Mouse (Mus musculus): ENCODE data around the gene Tmed10.

Tmed10 gene

DNA sequence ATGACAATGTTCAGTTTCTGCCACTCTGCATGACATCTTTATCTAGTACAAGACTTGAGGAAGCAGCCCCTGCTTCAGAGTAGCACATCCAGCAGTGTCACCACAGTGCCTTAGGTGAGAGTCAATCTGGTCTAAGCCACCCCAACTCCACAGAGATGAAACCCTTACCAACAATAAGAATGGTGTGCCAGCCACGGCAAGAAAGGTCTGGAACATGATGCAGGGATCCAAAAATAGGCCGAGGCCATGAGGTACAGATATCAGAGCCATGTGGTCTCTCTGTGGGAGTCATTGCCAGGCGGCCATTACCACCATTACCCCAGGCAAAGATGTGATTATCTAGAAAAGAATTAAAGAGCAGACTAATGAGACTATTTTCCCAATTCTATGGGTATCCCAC is 66.0 kb downstream of the Tmed10 start:
- DNase-seq (ENCODE audit: low read depth), result no peak

DNA sequence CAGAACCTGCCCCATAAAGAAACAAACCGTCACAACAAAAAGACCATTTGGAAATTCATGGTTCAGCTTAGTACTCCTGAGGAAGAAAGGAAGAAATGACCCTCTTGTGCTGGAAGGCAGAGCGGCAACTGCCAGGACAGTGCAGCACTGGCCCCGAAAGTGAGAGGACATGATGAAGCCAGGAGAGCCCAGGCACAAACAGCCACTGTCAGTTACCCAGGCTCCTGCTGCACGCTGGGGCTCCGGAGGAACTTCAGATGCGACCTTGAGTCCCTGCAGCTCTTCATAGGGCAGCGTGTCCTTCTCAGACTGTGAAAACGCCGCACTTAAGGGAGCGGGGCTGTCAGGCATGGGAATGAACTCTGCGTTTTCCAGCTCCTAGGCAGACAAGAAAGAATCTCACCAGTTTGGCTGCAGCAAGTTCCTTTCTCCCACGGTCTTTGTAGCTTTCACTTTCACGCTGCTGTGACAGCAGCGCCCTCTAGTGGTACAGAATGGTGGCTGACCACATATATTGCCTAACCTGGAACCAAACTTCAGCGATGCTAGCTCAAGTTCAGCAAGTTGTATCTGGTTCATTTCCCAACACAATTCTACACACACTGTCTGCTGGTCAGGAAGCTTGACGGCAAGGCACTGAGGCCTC is 69.3 kb downstream of the Tmed10 start:
- peak; percentile 97 for DNase-seq (ENCODE audit: low read depth)

DNA sequence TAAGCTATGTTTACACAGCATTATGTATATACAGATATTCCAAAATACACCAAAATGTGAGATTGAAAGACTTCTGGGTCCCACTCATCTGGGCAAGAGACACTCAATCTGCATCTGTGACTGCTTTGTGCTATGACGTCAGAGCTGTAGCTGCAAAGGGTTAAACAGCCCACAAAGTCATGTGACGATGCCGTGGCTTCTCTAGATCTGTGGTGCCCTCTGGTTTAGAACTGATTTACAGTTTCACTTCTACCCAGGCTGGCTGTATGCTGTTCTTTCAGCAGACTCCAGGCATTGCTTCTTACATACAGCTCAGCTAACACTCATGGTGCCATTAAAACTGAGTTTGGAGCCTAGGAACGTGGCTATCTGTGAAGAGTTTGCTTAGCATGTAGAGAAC is 69.9 kb downstream of the Tmed10 start:
- no peak for DNase-seq (ENCODE audit: low read depth)

DNA sequence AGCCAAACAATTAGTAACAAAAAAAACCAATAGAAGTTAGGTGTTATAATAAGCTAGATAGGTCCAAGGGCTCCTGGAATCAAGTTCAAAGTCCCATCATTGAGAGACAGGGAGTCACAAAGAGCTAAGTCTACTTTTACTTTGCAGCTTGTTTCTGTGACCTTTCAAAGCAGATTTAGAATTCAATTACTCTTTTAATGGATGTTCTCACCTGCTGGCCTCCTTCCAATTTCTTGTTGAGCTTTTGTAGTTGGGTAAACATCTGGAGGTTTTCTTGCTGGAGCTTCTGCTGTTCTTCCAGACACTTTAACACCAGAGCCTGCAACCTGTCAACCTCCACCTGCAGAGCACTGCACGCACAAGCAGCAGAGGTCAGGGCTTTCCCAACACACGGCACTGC is 71.4 kb downstream of the Tmed10 start:
- DNase-seq (ENCODE audit: low read depth), result no peak

DNA sequence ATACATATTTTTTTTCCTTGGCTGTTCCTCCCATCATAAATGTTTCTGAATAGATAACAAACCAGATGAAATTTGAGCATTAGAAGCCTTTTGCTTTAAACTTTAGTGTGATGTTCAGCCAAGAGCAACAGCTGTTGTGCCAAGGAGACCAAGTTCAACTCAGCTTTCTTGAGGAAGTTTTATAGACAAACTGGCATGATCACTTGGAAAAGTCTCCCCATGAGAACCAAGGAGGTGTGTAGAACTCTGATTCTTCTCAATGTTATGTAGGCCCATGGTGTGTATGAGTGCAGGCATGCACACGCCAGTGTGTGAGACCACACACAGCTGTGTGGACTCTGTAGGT is 75.8 kb downstream of the Tmed10 start:
- DNase-seq (ENCODE audit: low read depth), result no peak

DNA sequence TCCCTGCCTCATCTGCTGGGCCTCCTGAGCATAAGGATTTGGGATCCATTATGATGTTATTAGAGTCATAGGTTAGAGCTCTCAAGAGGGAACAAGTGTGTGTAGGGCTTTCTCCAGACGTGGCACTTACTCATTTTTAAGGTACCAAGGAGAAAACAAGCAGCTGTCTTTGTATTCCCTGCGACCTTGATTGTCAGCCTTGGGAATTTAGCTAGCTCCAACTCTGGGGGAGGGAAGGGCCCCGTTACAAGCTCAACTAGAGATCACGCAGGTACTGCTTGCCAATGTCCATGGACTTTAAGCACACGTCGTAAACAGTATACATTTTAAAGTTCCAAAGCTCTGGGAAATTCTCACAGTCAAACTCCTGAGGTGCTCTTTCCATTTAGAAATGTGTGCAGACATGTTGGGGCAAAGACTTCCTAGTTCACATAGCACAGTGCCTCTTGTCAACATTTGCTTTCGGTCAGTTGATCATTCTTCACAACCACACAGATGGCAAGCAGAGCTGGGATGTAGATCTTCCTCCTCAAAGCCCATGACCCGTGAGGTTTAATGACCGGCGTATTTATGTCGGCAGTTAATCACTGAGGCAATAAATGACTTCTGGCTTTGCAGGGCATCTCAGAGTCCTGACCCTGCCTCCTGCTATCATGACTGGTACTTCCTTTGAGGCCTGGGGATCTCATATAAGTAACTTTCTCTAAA is 76.4 kb downstream of the Tmed10 start:
- DNase-seq (ENCODE audit: low read depth), result no peak

DNA sequence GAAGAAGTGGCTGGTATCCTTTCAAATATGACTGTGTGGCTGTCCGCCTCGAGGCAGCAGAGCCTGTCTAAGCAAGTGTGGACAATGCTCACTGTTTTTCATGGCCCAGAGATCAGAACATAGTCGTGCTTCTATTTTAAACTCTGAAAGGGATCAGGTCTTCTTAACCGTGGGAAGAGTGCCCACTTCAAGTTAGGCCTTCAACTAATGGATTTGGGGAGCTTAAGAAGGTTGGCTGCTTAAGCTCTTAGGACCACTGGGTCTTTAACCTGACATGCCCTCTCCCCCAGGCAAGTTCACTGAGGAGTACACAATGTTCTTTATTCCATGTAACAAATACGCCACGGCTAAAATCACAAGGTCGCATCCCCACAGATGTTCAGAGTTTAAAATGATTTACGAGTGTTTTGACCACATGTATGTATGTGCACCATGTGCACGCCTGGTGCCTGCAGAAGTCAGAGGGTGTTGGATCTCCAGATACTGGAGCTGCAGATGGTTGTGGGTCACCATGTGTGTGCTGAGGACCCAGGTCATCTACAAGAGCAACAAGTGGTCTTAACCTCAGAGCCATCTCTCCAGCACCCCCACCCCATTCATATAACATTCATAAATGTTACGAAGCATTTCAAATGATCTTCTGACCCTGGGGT is 77.2 kb downstream of the Tmed10 start:
- DNase-seq (ENCODE audit: low read depth), result no peak

DNA sequence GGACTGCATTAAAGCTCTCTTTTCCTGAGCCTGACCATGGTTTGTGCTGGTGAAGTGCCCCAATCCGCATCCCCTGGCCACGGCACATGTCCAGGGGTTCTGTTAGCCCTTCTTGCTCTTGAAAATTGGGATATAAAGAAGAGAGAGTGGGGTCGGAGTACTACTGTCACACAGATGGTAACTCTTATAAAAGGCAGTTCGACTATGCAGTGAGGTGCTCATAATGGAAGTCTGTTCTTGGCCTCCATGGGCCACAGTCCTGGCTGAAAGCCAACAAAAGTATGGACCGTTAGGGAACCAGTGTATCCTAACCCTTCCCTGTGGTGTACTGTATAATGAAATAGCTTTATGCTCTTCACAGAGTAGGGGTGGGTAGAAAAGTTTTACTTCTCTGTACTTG is 77.7 kb downstream of the Tmed10 start:
- DNase-seq (ENCODE audit: low read depth), result no peak

DNA sequence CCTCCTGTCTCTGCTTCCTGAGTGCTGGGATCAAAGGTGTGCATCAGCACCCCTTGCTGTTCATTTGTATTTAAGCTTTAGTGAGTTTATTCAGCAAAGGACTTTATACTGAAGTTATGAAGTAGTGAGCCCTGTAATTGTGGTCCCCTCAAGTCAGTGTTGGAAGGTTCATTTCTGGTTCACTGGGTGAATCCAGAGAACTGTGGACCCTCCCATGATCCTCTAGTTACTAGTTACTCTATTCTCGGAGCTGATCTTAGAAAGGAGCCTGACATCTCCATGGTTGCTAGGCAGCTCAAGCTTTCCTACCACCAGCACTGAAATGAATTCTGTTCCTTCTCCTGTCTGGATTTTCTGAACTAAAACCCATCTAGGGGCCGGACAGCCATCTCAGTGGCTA is 79.1 kb downstream of the Tmed10 start:
- no peak for DNase-seq (ENCODE audit: low read depth)

DNA sequence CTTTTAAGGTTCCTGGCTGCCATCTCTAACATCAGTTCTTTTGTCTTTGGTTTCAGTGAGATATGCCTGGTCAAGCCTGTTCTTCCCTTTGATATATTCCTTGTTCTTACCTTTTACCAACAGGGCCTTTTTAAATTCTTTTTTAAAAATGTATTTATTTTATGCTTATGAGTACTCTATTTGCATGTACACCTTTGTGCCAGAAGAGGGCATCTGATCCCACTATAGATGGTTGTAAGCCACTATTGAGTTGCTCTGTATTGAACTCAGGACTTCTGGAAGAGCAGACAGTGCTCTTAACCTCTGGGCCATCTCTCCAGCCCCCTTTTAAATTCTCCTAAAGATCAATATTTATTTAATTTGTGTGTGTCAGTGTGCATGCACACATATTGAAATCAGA is 81.7 kb downstream of the Tmed10 start:
- no peak for DNase-seq (ENCODE audit: low read depth)

DNA sequence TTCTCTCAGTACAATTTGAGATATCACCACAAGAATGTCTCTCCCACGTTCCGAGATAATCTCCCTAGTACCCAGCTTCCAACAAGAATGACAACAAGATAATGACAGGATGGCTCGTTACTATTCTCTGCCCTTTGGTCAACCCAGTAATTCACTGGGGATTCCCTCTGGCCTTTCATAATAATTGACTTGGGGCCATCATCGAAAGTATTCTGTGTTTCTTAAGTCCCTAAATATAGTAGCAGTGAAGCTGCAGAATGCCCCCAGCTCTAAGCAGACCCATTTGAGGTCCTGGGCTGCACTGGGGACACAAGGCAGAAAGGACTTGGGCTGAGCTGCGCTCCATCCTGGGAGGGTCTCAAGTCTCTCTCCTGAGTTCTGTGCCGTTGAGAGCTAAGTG is 82.4 kb downstream of the Tmed10 start:
- no peak for DNase-seq (ENCODE audit: low read depth)

DNA sequence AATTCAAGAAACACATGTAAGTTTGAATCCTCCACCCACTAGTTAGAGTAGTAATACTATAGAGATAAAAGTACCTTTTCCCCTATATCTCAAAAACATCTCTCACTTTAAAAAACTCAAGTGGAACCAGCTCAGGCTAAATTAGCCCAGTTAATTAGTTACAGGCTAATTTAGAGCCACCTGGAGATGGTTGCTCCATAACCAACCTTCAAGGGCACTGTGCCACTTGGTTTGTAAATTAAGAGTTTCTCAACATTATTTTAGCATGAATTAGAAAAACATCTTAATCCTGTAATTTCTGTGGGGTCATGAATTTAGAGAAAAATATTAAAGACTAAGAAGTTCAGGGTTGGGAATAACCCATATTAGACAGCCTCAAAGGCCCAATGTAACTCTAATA is 83.1 kb downstream of the Tmed10 start:
- DNase-seq (ENCODE audit: low read depth), result no peak

DNA sequence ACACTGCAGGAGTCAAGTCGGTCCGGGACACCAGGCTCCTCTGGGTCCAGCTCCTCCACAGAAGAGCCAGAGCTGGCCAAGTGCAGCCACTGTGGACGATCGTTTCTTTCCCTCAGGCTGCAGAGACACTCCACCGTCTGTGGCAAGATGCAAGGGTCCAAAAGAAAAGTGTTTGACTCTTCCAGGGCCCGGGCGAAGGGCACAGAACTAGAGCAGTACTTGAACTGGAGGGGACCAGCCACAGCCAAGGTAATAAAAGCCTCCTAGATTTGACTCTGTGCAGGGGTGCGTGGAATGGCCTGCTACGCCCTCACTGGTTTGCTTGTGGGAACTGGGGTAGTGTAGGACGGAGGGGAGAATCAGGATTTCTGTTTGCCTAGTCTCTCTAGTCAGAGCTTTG is 84.0 kb downstream of the Tmed10 start:
- no peak for DNase-seq (ENCODE audit: low read depth)

All from NIH3T3 (cell line).